Mouse (Mus musculus) telencephalon, adult 2 months (tissue): ENCODE data around the gene Cracr2a.
A peak's percentile ranks its signal among the peaks of the same experiment; 100 is the strongest.

Source experiments
- DNase-seq: peaks from one replicate; pipeline ENCODE4 v3.0.0-alpha.2; 2011; ENCODE audit warnings: low read depth, low spot score

Cracr2a gene

GRCm38 (mm10) chr6:127693681-127694080 lies 132.5 kb downstream of the Cracr2a start:
- no peak for DNase-seq

GRCm38 (mm10) chr6:127701036-127701783 lies 140.1 kb downstream of the Cracr2a start:
- DNase-seq, result no peak

GRCm38 (mm10) chr6:127708218-127708628 lies 147.1 kb downstream of the Cracr2a start:
- DNase-seq, result no peak

- no peak for DNase-seq
Measured at GRCm38 (mm10) chr6:127714906-127715305, 153.8 kb downstream of the Cracr2a start.

GRCm38 (mm10) chr6:127715428-127715827 lies 154.3 kb downstream of the Cracr2a start:
- DNase-seq, result no peak

GRCm38 (mm10) chr6:127717239-127718137 lies 156.3 kb downstream of the Cracr2a start:
- DNase-seq, result no peak

GRCm38 (mm10) chr6:127719875-127720274 lies 158.7 kb downstream of the Cracr2a start:
- DNase-seq, result peak; percentile 29

GRCm38 (mm10) chr6:127723126-127723525 lies 162.0 kb downstream of the Cracr2a start:
- DNase-seq, result no peak
